Mouse (Mus musculus) gastrocnemius, adult 8-10 months (tissue): ENCODE results near the gene Sel1l3. TPM values are rescaled to one million over a fixed set of nuclear protein-coding genes. Genes with fewer than 3 reads are reported as not detected.

ENCODE experiments used
- DNase-seq, 2 experiments: peaks; one replicate each; pipeline ENCODE4 v3.0.0; 2022; ENCODE audit warnings: low spot score in 2 of 2
- total RNA-seq, 4 experiments: library from RNA; stranded (reverse); gene quantifications; 2 replicates each; pipeline ENCODE4 v1.2.4; 2022

Sel1l3 gene
- total RNA-seq, 4 experiments from 2014 or later = 41.5 to 51.2 (median 49.4) TPM

GRCm38 (mm10) chr5:53104177-53104855 lies 109.4 kb downstream of the Sel1l3 start:
- DNase-seq = no peak

GRCm38 (mm10) chr5:53101848-53102473 lies 111.8 kb downstream of the Sel1l3 start:
- no peak for DNase-seq

- DNase-seq = no peak
These were observed 122.4 kb downstream of the Sel1l3 start for GRCm38 (mm10) chr5:53091331-53091730.

GRCm38 (mm10) chr5:53087452-53087851 lies 126.3 kb downstream of the Sel1l3 start:
- no peak for DNase-seq

- DNase-seq = no peak
These were observed 135.3 kb downstream of the Sel1l3 start for GRCm38 (mm10) chr5:53078453-53078852.

GRCm38 (mm10) chr5:53074553-53074952 lies 139.2 kb downstream of the Sel1l3 start:
- no peak for DNase-seq

- DNase-seq = no peak
These were observed 152.1 kb downstream of the Sel1l3 start for GRCm38 (mm10) chr5:53061532-53062130.

Other genes starting within 250 kb of the Sel1l3 start
- gene Slc34a2, start 175.8 kb downstream of the Sel1l3 start, total RNA-seq = not detected
- 10 to 100 TPM; 55.1 to 62.3 (median 58.3) TPM for gene Smim20, start 53.2 kb upstream of the Sel1l3 start, total RNA-seq